Mouse (Mus musculus): ENCODE measurements at regions not wholly inside any gene's neighbourhood (a gene's known extent, or its start where the extent isn't known, plus 50 kb on each side); places are given as distances from the start of the nearest gene placed in this dataset.
"Not testable (repeated sequence)": the region's sequence is repeated elsewhere in the genome, so short reads cannot be mapped to it uniquely, and the experiment has no call there.

GRCm38 (mm10) chr10:19491513-19492380 is 100.0 kb upstream of the Ifngr1 start:
- peak; percentile 83 to 85 for DNase-seq
- intact Hi-C loops (cut with DNase I), result loop anchor here (1.0 to 5.0 kb wide), 6 partner anchors 27 to 401 kb away; no protein-coding TSS in a partner anchor

GRCm38 (mm10) chr10:19494461-19495105 is 97.2 kb upstream of the Ifngr1 start:
- no peak for DNase-seq

GRCm38 (mm10) chr10:19498112-19498511 is 93.6 kb upstream of the Ifngr1 start:
- intact Hi-C loops (cut with DNase I), result loop anchor here (5.0 kb wide), 1 partner anchor 409 kb away; the partner anchor contains the start of gene Pex7
- DNase-seq, result no peak

More at GRCm38 (mm10) chr10:19494461-19495105, 97.2 kb upstream of the Ifngr1 start:
- intact Hi-C loops (cut with DNase I), result loop anchor here (5.0 kb wide), 5 partner anchors 103 to 413 kb away; partner anchors contain the start of gene Pex7

GRCm38 (mm10) chr10:19502874-19503273 is 88.9 kb upstream of the Ifngr1 start:
- intact Hi-C loops (cut with DNase I), result no loop called here
- no peak for DNase-seq

- DNase-seq, result no peak
- intact Hi-C loops (cut with DNase I), result no loop called here
These were observed 87.6 kb upstream of the Ifngr1 start for GRCm38 (mm10) chr10:19503846-19504765.

- intact Hi-C loops (cut with DNase I), result no loop called here
- no peak for DNase-seq
These were observed 86.6 kb upstream of the Ifngr1 start for GRCm38 (mm10) chr10:19505174-19505573.

GRCm38 (mm10) chr10:19505979-19506378 is 85.8 kb upstream of the Ifngr1 start:
- DNase-seq, result no peak
- intact Hi-C loops (cut with DNase I), result no loop called here

GRCm38 (mm10) chr10:19506434-19506833 is 85.3 kb upstream of the Ifngr1 start:
- intact Hi-C loops (cut with DNase I), result no loop called here

GRCm38 (mm10) chr10:19508221-19508745 is 83.5 kb upstream of the Ifngr1 start:
- DNase-seq, result no peak
- intact Hi-C loops (cut with DNase I), result no loop called here

More at GRCm38 (mm10) chr10:19506434-19506833, 85.3 kb upstream of the Ifngr1 start:
- peak in 1 of 2 experiments; percentile 21 for DNase-seq

GRCm38 (mm10) chr10:19510047-19510446 is 81.7 kb upstream of the Ifngr1 start:
- no peak for DNase-seq
- intact Hi-C loops (cut with DNase I), result no loop called here

- intact Hi-C loops (cut with DNase I); DNase-seq: not testable (repeated sequence)
These were observed 77.4 kb upstream of the Ifngr1 start for GRCm38 (mm10) chr10:19514366-19514765.

- intact Hi-C loops (cut with DNase I), result loop anchor here (5.0 kb wide), 2 partner anchors 157 to 218 kb away; no protein-coding TSS in a partner anchor
- DNase-seq, result no peak
These were observed 76.9 kb upstream of the Ifngr1 start for GRCm38 (mm10) chr10:19514837-19515236.

- intact Hi-C loops (cut with DNase I), result loop anchor here (5.0 kb wide), 2 partner anchors 156 to 219 kb away; no protein-coding TSS in a partner anchor
- no peak for DNase-seq
These were observed 75.7 kb upstream of the Ifngr1 start for GRCm38 (mm10) chr10:19516011-19516410.

GRCm38 (mm10) chr10:19517093-19517492 is 74.7 kb upstream of the Ifngr1 start:
- no peak for DNase-seq
- intact Hi-C loops (cut with DNase I), result loop anchor here (5.0 kb wide), 2 partner anchors 155 to 220 kb away; no protein-coding TSS in a partner anchor

- peak in 1 of 2 experiments; percentile 21 for DNase-seq
- intact Hi-C loops (cut with DNase I), result loop anchor here (1.0 to 5.0 kb wide), 4 partner anchors 28 to 278 kb away; no protein-coding TSS in a partner anchor
These were observed 73.0 kb upstream of the Ifngr1 start for GRCm38 (mm10) chr10:19518763-19519162.

GRCm38 (mm10) chr10:19522198-19522597 is 69.6 kb upstream of the Ifngr1 start:
- intact Hi-C loops (cut with DNase I), result loop anchor here (5.0 kb wide), 2 partner anchors 35 to 605 kb away; no protein-coding TSS in a partner anchor
- no peak for DNase-seq

GRCm38 (mm10) chr10:19525939-19526338 is 65.8 kb upstream of the Ifngr1 start:
- intact Hi-C loops (cut with DNase I), result no loop called here
- DNase-seq, result no peak

GRCm38 (mm10) chr10:19526353-19526752 is 65.4 kb upstream of the Ifngr1 start:
- intact Hi-C loops (cut with DNase I), result no loop called here
- no peak for DNase-seq

GRCm38 (mm10) chr10:19529655-19530054 is 62.1 kb upstream of the Ifngr1 start:
- intact Hi-C loops (cut with DNase I), result no loop called here
- no peak for DNase-seq

- DNase-seq, result no peak
- intact Hi-C loops (cut with DNase I), result no loop called here
These were observed 61.7 kb upstream of the Ifngr1 start for GRCm38 (mm10) chr10:19530056-19530455.

Measured in heart, postnatal 14 days (tissue).